Mouse (Mus musculus): Measurements from ENCODE around the gene Traf4. TPM values are rescaled to one million over a fixed set of nuclear protein-coding genes. Genes with fewer than 3 reads are reported as not detected.

The Traf4 gene
- total RNA-seq, 2 experiments from 2014 or later = 52.2 to 53.0 TPM

DNA sequence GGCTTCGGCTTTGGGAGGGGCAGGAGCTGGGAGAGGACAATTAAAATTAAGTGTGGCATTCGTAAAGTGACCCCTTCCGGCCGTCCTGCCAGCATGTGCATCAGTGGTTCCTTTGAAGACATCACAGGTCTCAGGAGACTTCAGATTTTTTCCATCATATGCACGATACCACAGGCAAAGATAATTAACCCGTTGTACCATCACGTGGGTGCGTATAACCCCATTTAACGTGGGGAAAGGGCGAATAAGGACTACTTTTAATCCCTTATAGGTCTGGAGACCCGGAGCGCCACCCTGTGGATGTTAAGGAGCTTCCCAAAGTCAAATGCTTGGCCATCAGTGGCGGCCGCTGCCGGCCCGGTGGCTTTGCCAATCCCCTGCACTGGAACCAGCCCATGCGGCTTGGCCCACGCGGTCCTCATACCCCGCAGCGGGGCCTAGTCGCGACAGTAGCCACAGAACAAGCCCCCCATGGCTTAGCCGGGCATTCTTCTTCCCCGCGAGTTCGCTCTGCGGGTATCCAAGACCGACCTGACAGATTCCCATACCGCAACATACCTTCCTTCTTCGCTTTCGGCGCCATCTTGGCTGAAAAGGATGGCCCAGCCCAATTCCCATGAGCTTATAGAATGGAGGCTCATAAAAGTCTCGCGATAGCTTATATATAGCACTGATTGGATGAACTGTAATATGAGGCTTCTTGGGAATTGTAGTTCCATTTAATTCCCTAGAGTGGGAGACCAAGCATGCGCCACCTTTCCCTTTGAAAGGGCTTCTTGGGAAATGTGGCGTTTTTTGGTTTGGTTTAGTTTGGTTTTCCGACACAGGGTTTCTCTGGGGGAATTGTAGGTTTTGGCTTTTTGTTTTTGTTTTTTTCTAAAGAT is 17.8 kb upstream of the Traf4 start, which contains the start of gene Rpl23a:
Gene Rpl23a (minus strand): TSS at position 624 of the 884 bp plus-strand sequence.
- peak; percentile 85 for DNase-seq

DNA sequence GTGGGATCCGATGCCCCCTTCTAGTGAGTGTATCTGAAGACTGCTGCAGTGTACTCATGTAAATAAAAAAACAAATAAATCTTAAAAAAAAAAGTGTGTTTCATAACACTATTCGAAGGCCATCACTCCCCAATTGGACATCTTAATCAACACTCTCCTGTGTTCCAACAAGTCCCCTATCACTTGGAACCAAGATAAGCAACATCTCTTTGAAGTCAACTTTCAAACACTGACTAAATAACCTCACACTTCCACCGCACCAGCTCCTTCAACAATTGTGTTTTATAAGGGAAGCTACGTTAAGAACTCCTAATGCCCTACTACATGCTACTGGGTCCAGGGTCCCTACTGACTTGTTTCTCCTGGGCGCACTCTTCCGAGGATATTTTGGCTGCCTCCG is 17.1 kb upstream of the Traf4 start:
- DNase-seq = no peak

DNA sequence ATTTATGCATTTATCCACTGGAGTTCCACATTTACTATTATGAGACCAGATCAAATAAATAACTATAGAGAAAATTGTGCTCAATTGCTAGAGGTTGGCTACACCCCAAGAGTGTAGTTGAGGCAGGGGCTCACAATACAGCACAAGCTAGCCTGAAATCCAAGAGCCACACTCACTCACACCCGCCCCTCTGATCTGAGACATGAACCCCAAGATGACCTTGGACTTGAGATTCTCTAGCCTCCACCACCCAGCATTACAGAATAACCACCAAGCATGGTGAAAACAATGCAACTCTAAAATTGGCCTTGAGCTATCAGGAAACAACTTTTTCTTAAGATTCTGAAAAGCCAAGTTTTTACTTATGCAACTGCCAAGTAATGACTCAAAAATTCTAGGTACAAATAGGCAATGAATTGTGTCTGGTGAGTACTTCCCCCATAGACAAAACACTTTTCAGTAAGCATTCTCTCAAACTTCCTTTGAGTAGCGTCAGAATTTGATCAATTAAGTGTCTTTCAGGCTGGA is 16.5 kb upstream of the Traf4 start:
- no peak for DNase-seq

DNA sequence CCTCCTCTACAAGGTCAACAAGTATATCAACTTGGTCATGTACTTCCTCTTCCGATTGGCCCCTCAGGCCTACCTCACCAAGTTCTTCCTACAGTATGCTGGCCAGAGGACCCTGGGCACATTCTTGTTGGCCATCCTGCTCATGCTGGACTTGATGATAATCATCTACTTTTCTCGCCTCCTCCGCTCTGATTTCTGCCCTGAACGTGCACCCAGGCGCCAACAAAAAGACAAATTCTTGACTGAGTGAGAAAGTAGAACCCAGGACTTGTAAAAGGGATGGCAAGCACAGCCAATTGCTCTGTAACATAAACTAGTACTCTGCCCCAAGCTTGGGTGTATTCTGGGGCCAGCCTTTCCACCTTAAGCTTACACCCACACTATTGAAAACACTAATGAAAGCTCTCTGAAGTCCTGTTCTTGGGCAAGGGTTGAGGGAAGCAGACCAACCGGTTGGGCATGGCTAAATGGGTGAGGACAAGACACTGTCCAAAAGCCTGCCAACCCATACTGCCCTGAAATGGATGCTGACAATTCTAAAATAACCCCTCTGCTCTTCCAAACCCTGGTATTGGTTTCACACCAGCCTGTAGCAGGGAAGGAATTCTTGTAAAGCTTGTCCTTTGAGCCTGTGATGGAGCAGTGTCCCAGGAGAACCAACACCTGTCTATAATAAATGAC is 14.8 kb upstream of the Traf4 start:
- DNase-seq = no peak

DNA sequence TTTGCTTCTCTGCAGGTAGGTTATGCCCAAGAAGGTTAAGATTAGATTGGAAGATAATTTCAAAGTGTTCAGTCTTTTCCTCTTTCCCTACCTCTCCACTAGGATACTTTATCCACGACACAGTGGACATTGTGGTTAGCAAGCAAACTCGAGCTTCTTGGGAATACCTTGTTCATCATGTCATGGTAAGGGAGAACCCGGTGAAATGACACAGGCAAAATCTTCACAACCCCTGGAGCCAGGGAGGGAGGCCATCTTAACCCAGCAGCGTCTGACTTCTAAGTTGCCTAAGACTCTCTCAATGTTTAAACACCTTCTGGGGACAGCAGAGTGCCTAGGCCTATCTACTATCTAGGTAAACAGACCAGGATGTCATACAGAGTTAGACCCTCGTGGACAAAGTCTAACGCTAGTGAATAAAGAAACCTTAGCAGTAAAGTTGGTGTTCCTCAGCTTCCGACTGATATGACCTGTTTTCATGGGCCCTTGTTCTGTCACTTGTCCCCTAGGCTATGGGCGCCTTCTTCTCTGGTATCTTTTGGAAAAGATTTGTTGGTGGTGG is 14.1 kb upstream of the Traf4 start:
- no peak for DNase-seq

DNA sequence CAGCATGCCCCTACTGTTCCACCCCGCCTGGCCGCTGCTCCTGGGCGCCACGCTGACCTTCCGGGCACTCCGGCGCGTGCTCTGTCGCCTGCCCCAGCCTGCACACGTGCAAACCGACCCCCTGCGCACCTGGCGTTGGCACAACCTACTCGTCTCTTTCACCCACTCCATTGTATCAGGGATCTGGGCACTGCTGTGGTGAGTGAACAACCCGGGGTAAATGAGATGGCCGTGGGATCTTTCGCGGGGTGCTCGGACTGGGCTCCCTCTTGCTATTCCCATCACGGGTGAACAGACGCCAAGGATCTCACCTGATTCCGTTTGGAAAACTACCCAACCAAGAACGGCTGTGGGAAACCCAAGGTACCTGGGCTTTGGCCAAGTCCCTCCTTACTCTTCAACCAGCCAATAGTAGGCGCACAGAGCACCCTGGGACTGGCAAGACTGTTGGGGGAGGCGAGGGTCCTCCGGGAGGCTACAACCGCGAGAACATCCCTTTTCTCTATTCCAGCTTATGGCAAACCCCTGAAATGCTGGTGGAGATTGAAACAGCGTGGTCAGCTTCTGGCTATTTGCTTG is 13.6 kb upstream of the Traf4 start:
- peak; percentile 82 for DNase-seq

DNA sequence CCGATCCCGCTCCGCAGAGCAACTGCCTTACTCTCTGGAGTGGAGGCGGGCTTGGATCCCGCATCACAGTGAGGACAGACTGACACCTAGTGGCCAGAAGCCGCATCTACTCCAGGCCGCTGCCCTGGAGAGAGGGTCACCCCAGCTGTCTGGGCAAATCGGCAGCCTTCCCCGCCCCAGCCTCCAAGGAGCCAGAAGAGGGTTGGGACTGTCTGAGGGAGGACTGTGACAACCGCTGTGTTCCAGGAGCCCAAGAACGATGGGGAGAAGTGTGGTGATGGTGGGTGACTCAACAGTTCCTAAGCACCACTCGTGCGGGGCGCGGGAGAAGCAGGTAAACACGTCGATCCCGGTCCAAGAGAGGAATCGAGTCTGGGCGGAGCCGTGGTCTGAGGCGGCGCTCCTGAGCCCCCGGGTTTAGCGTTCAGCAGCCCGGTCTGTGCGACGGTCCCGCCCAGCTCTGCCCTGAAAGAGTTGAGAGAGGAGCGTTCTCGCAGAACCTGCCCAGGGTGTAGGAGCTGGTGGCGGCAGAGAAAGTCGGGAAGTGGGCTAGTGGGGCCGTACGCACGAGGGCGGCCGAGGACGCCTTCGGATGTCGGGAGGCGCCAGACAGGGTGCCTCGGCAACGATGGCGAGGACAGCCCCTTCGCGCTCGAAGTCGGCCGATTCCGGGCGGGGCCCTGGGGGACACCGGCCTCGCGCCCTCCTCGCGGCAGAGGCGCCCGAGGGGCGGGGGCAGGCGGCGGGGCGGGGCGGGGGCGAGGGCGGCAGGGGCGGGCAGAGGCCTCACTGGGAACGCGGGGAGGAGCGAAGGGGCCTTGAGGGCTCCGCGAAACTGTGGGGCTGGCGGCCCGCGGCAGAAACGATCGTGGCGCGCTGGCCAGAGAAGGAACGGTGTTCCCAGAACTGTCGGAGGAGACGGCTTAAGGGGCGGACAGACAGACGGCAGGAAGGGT is 12.8 kb upstream of the Traf4 start:
- peak; percentile 97 for DNase-seq

DNA sequence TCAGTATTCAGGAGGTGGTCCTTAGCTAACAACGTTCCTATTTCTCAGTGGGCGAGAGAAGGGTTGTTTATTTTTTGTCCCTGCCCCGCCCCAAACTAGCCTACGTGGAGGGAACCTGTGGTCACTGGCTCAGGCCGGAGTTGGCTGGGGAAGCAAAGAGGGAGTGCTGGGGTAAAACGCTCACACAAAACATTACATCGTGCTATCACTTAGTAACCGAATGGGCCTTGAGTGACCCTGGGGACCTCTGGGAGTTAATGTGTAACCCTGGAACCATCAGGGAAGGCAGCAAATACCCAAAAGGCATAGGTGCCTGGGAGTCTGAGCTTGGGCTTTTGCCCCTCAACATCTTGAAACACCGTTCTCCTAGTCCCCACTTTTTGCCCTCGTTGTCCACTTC is 12.0 kb upstream of the Traf4 start:
- DNase-seq = no peak

DNA sequence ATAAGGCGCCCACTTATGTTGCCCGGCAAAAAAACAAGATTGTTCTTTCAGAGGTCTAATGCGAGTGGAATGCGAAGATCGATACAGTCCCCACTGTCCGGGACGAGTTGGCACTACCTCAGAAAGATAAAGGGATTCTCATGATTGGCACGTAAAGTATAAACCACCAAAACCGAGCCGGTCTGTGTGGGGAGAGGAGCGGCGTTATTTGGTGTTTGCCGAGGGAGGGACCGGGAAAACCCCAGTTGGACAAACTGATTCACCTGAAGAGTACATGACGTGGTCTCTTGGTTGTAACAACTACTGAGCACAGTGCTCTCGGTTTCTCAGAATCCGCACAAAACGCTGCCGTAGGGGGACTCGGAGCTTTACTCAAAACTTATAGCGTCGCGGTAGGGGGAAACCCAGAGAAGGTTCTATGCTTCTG is 11.5 kb upstream of the Traf4 start:
- no peak for DNase-seq

DNA sequence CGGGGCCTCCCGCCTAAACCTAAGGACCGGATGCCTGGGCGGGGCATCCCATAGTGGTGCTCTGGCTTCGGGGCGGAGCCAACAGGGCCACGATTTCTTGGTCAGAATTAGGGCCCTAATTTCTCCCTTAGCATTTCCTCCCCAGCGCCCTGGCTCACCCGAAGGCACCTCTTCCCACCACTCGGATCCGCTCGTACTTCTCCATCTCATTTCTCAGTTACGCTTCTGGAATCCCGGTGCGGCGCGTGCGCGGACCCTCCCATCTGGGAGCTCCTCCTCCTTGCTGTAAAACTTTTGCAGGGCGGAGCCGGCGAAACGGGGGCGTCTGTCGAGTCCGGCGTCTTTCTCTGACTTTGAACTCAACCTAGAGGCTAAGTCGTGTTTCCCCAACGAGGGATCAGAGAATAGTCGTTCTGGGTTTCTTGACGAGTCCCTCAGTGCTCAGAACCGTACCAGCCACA is 11.0 kb upstream of the Traf4 start, which contains the start of the genes Nek8 and Tlcd1:
Gene Nek8 (minus strand): TSS at position 274 of the 461 bp plus-strand sequence.
Gene Tlcd1 (plus strand): TSS at position 310 of the 461 bp plus-strand sequence.
- DNase-seq = peak; percentile 95

DNA sequence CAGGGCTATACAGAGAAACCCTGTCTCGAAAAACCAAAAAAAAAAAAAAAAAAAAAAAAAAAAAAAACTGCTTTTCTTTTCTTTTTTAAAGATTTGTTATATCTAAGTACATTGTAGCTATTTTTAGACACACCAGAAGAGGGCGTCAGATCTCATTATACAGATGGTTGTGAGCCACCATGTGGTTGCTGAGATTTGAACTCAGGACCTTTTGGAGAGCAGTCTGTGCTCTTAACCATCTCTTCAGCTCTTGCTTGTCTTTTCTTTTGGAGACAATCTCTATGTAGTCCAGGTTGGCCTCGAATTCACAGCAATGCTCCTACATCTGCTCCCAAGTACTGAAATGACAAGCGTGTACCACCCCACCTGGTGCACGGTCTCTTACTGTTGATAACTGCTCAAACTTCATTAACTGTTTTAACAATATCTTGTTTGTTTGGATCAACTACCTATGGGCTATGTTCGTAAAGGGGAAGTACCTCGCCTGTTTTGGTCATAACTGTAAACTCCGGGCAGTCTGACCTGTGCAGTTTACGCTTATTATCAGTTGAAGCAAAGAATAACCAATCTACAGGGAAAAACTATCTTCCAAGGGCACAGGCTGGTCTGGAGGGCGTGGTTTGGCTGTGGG is 10.5 kb upstream of the Traf4 start:
- DNase-seq = no peak

DNA sequence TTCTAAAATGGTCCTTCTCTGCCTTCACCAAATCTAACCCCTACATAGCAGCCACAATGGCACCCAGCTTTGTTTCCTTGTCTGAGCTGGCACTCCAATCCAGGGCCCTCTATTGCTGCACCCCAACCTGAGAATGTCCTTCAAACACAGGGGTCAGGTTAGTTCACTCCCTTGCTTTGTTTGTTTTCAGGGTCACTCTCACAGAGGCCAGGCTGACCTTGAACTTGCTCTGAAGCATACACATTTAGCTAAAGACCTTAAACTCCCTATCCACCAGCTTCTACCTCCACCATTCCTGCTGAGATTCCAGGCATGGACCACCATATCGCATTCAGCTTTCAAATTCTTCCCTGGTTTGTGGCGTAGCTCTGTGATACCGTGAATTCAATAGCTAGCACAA is 9.1 kb upstream of the Traf4 start:
- no peak for DNase-seq

DNA sequence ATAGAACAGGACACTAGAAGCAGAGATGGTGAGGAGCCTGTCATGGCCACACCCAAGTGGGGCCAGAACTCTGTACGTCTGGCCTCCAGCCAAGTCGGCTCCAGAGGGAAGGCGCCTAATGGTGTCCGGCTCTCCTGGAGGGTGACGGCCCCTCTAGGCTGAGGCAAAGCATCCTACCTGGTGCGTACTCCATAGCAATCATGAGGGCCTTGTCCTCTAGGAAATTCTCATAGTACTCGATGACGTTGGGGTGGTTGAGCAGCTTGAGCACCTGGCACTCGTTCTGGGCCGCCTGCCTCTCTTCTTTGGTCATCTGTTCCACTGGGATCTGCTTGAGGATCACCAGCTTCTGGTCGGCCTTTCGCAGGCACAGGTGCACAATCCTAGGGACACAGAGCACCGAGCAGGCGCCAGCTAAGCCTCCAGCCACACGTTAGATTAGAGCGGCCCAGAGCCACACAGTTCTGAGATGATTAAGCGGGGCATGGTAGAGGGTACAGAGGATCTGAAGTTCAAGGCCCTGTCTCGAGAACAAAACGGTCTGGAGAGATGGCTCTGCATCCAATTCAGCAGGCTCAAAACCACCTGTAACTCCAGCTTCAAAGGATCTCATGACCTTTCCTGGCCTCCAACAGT is 7.5 kb upstream of the Traf4 start:
- no peak for DNase-seq

DNA sequence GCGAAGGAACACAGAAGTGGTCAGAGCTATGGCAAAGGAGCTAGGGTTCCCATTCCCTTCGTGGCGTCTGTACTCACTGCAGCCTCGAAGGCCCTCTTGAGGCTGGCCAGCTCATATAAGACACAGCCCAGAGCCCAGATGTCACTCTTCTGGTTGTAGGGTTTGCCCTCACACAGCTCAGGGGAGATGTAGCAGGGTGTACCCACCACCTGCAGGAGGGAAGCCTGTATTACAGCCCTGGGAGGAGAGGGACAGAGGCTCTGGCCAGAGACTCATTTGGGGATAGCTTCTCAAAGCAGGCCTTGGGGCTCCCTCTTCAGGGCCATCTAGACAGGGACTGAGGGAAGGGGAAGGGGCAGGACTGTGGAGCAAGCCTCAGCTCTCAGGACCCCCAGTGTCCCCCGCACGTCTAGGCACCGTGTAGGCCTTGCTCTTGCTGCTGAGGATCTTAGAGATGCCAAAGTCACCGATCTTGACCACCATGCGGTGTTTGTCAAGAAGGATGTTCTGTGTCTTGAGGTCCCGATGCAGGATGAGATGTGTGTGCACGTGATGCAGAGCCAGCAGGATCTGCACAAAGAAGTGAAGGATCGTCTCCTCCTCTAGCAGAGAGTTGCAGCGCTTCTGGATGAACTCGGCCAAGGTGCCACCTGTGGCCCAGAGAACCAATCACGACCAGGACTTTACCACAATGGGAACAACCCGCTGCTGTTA is 6.8 kb upstream of the Traf4 start:
- no peak for DNase-seq

DNA sequence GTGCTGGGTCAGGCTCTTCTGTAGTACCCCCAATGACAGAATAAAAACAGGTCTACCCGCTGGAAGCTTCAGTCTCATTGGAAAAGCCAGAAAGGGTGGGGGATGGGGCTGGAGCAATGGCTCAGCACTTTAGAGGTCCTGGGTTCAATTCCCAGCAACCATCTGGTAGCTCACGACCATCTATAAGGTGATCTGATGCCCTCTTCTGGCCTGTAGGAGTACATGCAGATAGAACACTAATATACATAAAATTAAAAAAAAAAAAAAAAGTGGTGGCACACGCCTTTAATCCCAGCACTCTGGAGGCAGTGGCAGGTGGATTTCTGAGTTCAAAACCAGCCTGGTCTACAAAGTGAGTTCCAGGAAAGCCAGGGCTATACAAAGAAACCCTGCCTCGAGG is 5.9 kb upstream of the Traf4 start:
- DNase-seq = no peak

DNA sequence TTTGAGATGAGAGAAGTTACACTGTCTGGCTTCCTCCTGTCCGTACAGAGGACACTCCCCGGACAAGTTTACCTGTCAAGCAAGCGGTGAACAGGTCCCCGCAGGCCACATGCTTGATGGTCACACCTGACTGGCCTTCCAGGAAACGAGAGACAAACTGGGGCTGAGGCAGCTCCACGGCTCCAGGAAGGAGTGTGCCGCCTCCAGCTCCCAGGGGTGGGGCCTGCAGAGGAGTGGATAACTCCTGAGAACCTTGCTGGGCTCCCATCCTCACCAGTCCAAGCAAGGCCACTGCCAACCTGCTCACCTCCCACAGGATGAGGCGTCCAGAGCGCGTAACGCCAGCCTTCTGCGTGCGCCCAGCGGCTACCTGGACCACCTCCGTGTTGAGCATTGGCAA is 4.9 kb upstream of the Traf4 start:
- DNase-seq = no peak

DNA sequence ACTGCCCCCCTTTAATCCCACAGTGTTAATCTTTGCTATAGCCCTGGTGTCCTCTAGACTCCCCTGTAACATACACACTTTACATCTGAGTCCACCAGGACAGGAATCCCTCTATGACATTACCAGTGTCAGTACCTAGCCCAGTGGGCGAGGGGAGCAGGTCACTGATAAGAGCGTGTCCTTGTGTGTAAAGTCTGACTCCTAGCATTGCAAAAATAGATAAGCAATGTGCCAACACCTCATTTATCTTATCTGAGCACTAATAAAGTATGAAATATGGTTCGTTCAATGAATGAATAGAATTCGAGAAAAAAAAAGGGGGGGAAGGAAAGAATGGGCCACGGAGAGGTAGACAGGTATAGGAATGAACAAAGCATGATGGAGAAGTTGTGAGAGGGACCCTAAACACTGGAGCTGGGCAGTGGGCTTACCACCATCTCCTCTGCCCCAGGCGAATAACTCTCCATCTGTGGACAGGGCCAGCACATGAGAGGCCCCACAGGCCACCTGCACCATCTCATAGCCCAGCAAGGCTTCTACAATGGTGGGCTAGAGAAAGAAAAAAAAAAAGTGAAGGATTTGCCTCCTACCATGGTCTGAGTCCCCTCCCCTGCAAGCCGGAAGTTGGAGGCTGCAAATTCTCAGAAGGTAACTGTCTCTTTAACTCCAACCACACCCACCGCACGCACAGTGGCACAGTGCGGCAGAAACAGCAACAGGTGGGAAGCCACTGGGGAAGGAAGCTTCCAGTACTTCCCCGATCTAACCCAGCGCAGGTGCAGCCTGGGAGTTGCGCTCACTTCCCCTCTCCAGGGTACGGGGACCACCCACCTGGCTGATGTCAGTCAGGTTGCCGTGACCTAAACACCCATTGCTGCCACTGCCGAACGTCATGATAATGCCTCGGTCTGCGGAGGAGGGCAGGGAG is 3.4 kb upstream of the Traf4 start:
- DNase-seq = no peak

DNA sequence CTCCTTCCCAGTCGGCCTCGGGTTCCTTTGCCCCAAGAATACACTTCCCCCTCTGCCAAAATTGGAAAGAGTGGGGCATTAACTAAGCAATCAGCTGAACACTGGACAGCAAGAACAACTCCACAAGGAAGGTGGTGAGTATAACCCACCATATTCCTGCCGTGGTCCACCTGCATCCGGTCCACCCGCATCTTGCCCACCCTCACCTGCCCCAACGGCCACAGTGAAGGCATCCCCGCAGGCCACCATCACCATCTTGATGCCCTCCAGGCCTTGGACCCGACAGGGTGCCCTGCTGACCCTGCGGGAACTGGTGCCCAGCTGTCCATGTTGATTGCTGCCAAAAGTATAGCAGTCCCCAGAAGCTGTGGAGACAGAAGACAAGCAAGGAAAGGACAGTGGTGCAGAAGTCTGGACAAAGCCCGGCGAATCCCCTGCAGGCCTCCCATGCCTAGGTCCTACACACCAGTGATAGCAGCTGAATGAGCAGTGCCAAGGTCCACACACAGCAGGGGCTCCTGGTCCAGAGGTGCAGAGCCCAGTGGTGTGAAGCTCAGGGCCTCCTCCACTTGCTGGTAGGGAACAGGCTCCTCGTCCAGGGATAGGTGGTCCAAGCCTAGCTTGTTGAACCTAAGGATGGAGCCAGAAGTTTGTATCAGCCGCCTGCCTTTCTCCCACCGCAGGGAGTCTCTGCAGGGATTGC is 2.0 kb upstream of the Traf4 start:
- no peak for DNase-seq

All from adrenal gland, postnatal 10 days (tissue).